ENCODE assay signal across 8 mouse cellular contexts in the genomic region with DNA sequence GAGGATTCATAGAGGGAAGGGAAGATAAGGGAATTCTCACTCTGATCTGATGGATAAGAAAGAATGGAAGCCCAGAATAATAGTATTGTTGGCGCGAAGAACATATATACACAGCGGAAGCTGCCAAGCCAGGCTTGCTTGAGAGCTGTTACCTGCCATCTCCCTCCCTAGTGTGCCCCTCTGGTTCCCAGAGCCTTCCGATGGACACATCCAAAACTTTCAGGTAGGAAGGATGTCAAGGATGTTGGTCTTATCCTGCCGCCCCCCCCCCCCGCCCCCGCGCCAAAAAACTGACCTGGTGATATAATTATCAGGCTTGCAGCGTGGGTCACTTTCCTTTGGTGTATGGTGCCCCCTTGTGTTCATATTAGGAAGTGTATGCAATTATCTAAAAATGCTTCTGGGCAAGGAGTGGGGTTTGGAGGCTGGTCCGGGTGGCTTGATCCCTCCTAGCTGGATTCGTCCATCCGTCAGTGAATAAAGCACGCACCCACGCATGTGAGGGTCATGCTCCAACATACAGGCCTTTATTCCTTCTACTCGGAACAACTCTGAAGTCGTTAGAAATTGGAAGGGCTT. TPM values are rescaled to one million over a fixed set of nuclear protein-coding genes. Genes with fewer than 3 reads are reported as not detected.
A peak's percentile ranks its signal among the peaks of the same experiment; 100 is the strongest.
DNase-seq lines count a peak whose midpoint lies in the region; ATAC-seq and TF ChIP-seq lines count a peak whose summit lies in the region.

No protein-coding gene starts in this region.

- H3K27ac ChIP-seq in testis, adult 2 months (ENCODE audit: control insufficient read depth, insufficient read depth, low read depth, low read length): no peak overlapping the region
- H3K27ac ChIP-seq in midbrain, embryonic 16.5 days (ENCODE audit: low read length): no peak overlapping the region

- H3K9me3 ChIP-seq in midbrain, embryonic 16.5 days (replicated peaks; ENCODE audit: control insufficient read depth, low read length, poor library complexity, severe bottlenecking): no peaks in the 10 kb centered on the region

- H3K4me2 ChIP-seq in midbrain, embryonic 16.5 days (ENCODE audit: low read length): peak overlapping the region; percentile 26

- TF ChIP-seq CTCF in testis, adult 2 months (IDR thresholded peaks at IDR 0.05; ENCODE audit: control insufficient read depth, insufficient read depth, insufficient replicate concordance, low read depth, low read length): peak; percentile 22; the same call in 1 of the 2 replicates

- ATAC-seq in midbrain, embryonic 16.5 days: peak; percentile 25; the same call in 1 of the 2 replicates
- no peak for ATAC-seq in inflammation-experienced regulatory T-cells, adult 6 months

- 16% methylated on average over 16 of the region's 16 CpGs for whole genome bisulfite sequencing in midbrain, embryonic 16.5 days

- peak; percentile 42 for DNase-seq in adrenal gland, postnatal 10 days
- DNase-seq in adrenal gland, adult 8-10 months: no peak
- DNase-seq in testis, postnatal 10 days (ENCODE audit: low spot score): no peak
- peak; percentile 68 for DNase-seq in forelimb bud, embryonic 11.5 days (ENCODE audit: low read depth, low spot score)
- DNase-seq in layer of hippocampus, adult 9-10 months (ENCODE audit: low spot score): peak; percentile 54

- H3K36me3 ChIP-seq in testis, adult 2 months (ENCODE audit: control insufficient read depth, insufficient read depth, low read length): no peaks in the 10 kb centered on the region
- H3K36me3 ChIP-seq in midbrain, embryonic 16.5 days (ENCODE audit: control insufficient read depth, insufficient read depth, low read length): no peaks in the 10 kb centered on the region

- no peak overlapping the region for H3K4me3 ChIP-seq in testis, adult 2 months (ENCODE audit: control insufficient read depth, low read depth, low read length)
- no peak overlapping the region for H3K4me3 ChIP-seq in midbrain, embryonic 16.5 days (ENCODE audit: low read depth, low read length)

- TF ChIP-seq POLR2A in testis, adult 2 months (IDR thresholded peaks at IDR 0.05; ENCODE audit: control insufficient read depth, low read depth, low read length): no peak

- H3K4me1 ChIP-seq in testis, adult 2 months (ENCODE audit: control insufficient read depth, insufficient read depth, low read length): peaks cover 13% of the 10 kb centered on the region
- no peaks in the 10 kb centered on the region for H3K4me1 ChIP-seq in midbrain, embryonic 16.5 days (ENCODE audit: control insufficient read depth, insufficient read depth, low read length)

- H3K9ac ChIP-seq in midbrain, embryonic 16.5 days (ENCODE audit: low read depth, low read length): peak overlapping the region; percentile 40; the same call in 1 of the 2 replicates

- no peaks in the 10 kb centered on the region for H3K27me3 ChIP-seq in testis, adult 2 months (ENCODE audit: control insufficient read depth, insufficient read depth, low read length)
- H3K27me3 ChIP-seq in midbrain, embryonic 16.5 days (ENCODE audit: control insufficient read depth, insufficient read depth, low read depth, low read length): no peaks in the 10 kb centered on the region

RNA-seq across cellular contexts. Expression of a gene that starts 18.7 kb away (rescaled TPM):
- under 1 TPM; 0.45 to 0.61 TPM for total RNA-seq in adrenal gland, postnatal 10 days (2021)
- total RNA-seq in adrenal gland, adult 8-10 months (2022): under 1 TPM in 3 of 4 experiments, not detected in 1; 0.17 to 0.22 (median 0.18) TPM
- polyA plus RNA-seq in testis, adult 2 months (2012; rRNA removed): 0.43 and 0.67 TPM in 2 replicates
- 0.20 and 0.31 TPM in 2 replicates for polyA plus RNA-seq in midbrain, embryonic 16.5 days (2015; fragmentation: Nextera tagmentation; extraction: Ambion mirVana)
- polyA plus RNA-seq in inflammation-experienced regulatory T-cells, adult 6 months (2017; shearing (Covaris generic)): not detected

Comparison
In these comparisons a context has a peak if more than half of its experiments do, and no peak if none do; other contexts are left out.
1. DNase-seq: peak in adrenal gland, postnatal 10 days (single experiment), forelimb bud, embryonic 11.5 days (single experiment) and layer of hippocampus, adult 9-10 months (single experiment); none in adrenal gland, adult 8-10 months (single experiment) and testis, postnatal 10 days (single experiment).